In the genomic region with DNA sequence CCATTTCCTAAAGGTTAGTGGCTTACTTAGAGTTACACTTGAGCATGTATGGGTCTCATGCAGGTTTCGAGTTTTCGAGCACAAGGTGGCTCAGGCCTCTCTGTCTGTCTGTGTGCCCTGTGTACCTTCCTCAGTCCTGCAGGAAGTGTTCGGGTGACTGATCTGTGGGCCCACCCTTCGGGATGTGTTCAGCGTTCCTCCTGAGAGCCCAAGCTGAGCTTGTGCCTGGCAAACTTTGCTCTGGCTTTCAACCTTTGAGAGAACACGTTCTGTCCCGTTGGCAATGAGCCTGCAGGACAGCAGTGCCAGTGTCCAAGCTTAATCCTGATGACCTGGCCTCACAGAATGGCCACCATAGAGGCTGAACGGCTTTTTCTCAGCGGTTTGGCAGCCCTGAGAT, we compare ENCODE assay signal across 16 mouse cellular contexts. TPM values are rescaled to one million over a fixed set of nuclear protein-coding genes. Genes with fewer than 3 reads are reported as not detected.
DNase-seq lines count a peak whose midpoint lies in the region; ATAC-seq and TF ChIP-seq lines count a peak whose summit lies in the region.
"Had no signal": no experiment of that assay in that cellular context is flagged by ENCODE, and none has a peak within 500 bp of the region (broad histone marks: within the 10 kb centered on the region; RNA-seq: fewer than 3 reads in every experiment).

No protein-coding gene starts in this region.

- no peak overlapping the region for H3K9ac ChIP-seq in kidney, embryonic 14.5 days (ENCODE audit: low read depth, low read length)
- H3K9ac ChIP-seq in limb, embryonic 12.5 days (replicated peaks), result no peak overlapping the region
- H3K9ac ChIP-seq: embryonic facial prominence, embryonic 12.5 days; limb, embryonic 15.5 days; midbrain, embryonic 15.5 days had no signal

- no peak overlapping the region for H3K4me3 ChIP-seq in cerebellum, adult 2 months (replicated peaks; ENCODE audit: insufficient read depth, low read depth, low read length)
- H3K4me3 ChIP-seq in kidney, embryonic 14.5 days (ENCODE audit: low read length), result no peak overlapping the region
- no peak overlapping the region for H3K4me3 ChIP-seq in limb, embryonic 12.5 days (replicated peaks)
- H3K4me3 ChIP-seq: embryonic facial prominence, embryonic 12.5 days; heart, adult 2 months; limb, embryonic 15.5 days; midbrain, embryonic 15.5 days had no signal

- H3K4me1 ChIP-seq in cerebellum, adult 2 months (ENCODE audit: control insufficient read depth, insufficient read depth, low read length), result peaks cover 36% of the 10 kb centered on the region
- H3K4me1 ChIP-seq in kidney, embryonic 14.5 days (ENCODE audit: control insufficient read depth, insufficient read depth, low read length), result peaks cover 4% of the 10 kb centered on the region
- peaks cover 24% of the 10 kb centered on the region for H3K4me1 ChIP-seq in limb, embryonic 12.5 days (replicated peaks)

- H3K4me2 ChIP-seq in kidney, embryonic 14.5 days (replicated peaks; ENCODE audit: low read depth, low read length), result no peak overlapping the region
- H3K4me2 ChIP-seq in limb, embryonic 12.5 days, result no peak overlapping the region
- H3K4me2 ChIP-seq: embryonic facial prominence, embryonic 12.5 days; limb, embryonic 15.5 days; midbrain, embryonic 15.5 days had no signal

- peak overlapping the region; percentile 92 for H3K27ac ChIP-seq in cerebellum, adult 2 months (ENCODE audit: insufficient read depth, low read length)
- no peak overlapping the region for H3K27ac ChIP-seq in kidney, embryonic 14.5 days (ENCODE audit: low read depth, low read length)
- peak overlapping the region; percentile 73 for H3K27ac ChIP-seq in limb, embryonic 12.5 days
- H3K27ac ChIP-seq: embryonic facial prominence, embryonic 12.5 days; heart, adult 2 months; macrophage; midbrain, embryonic 15.5 days had no signal

- no peaks in the 10 kb centered on the region for H3K27me3 ChIP-seq in cerebellum, adult 2 months (ENCODE audit: control insufficient read depth, insufficient read depth, low read length)
- no peaks in the 10 kb centered on the region for H3K27me3 ChIP-seq in kidney, embryonic 14.5 days (ENCODE audit: control insufficient read depth, insufficient read depth, low read length)
- no peaks in the 10 kb centered on the region for H3K27me3 ChIP-seq in limb, embryonic 12.5 days
- H3K27me3 ChIP-seq: embryonic facial prominence, embryonic 12.5 days; limb, embryonic 15.5 days; midbrain, embryonic 15.5 days had no signal

- H3K9me3 ChIP-seq in kidney, embryonic 14.5 days (ENCODE audit: control insufficient read depth, low read length), result no peaks in the 10 kb centered on the region
- no peaks in the 10 kb centered on the region for H3K9me3 ChIP-seq in limb, embryonic 12.5 days
- H3K9me3 ChIP-seq: embryonic facial prominence, embryonic 12.5 days; limb, embryonic 15.5 days; midbrain, embryonic 15.5 days had no signal

- TF ChIP-seq CTCF in cerebellum, adult 2 months (IDR thresholded peaks at IDR 0.05; ENCODE audit: borderline replicate concordance, insufficient read depth, low read depth, low read length), result no peak

- ATAC-seq in cerebellum, adult (ENCODE audit: insufficient number of reproducible peaks, low FRiP score, low TSS enrichment), result no peak
- ATAC-seq in kidney, embryonic 14.5 days (ENCODE audit: low FRiP score, low TSS enrichment), result no peak
- no peak for ATAC-seq in limb, embryonic 12.5 days (ENCODE audit: insufficient number of reproducible peaks, insufficient read depth, low FRiP score, low TSS enrichment, low read depth)
- ATAC-seq: midbrain, embryonic 15.5 days had no signal

- WGBS in cerebellum, adult 2 months, result 12% methylated on average over 9 of the region's 9 CpGs
- WGBS in kidney, embryonic 14.5 days, result 77% methylated on average over 9 of the region's 9 CpGs
- 81% methylated on average over 9 of the region's 9 CpGs for WGBS in limb, embryonic 12.5 days

- no peak for TF ChIP-seq POLR2A in cerebellum, adult 2 months (IDR thresholded peaks at IDR 0.05; ENCODE audit: borderline replicate concordance, insufficient read depth, low read length)

- no peaks in the 10 kb centered on the region for H3K36me3 ChIP-seq in kidney, embryonic 14.5 days (ENCODE audit: control insufficient read depth, insufficient read depth, low read length)
- H3K36me3 ChIP-seq in limb, embryonic 12.5 days, result no peaks in the 10 kb centered on the region
- H3K36me3 ChIP-seq: embryonic facial prominence, embryonic 12.5 days; limb, embryonic 15.5 days; midbrain, embryonic 15.5 days had no signal

- peak in 1 of 2 experiments; percentile 63 for DNase-seq in cerebellum, adult 2 months
- DNase-seq in kidney, adult 18-20 months, result peak; percentile 69
- peak; percentile 74 to 83 for DNase-seq in kidney, adult 8-10 months
- DNase-seq in heart, postnatal 4 days, result no peak
- no peak for DNase-seq in right cerebral cortex, postnatal 25 days
- DNase-seq: heart, adult 2 months; heart, postnatal 10 days; layer of hippocampus, postnatal 36 days; lung, adult 2 months had no signal

RNA-seq across cellular contexts. Expression of a gene that starts 22.8 kb away (rescaled TPM):
- 26.5 and 34.3 TPM in 2 replicates for polyA plus RNA-seq in cerebellum, adult 2 months (2012; rRNA removed)
- polyA plus RNA-seq in kidney, embryonic 14.5 days (2014; fragmentation: Nextera tagmentation; extraction: Ambion mirVana), result 1.1 and 1.2 TPM in 2 replicates
- 18.3 and 20.6 TPM in 2 replicates for polyA plus RNA-seq in limb, embryonic 12.5 days (2016; fragmentation: Nextera tagmentation; extraction: Ambion mirVana)
- total RNA-seq in heart, postnatal 4 days (2021), result under 1 TPM in 1 of 2 experiments, not detected in 1; 0.16 TPM
- total RNA-seq: heart, adult 2 months had no signal
- polyA plus RNA-seq: heart, adult 2 months; macrophage had no signal

RNA-seq across cellular contexts. Expression of a gene that starts 49.7 kb away (rescaled TPM):
- polyA plus RNA-seq in cerebellum, adult 2 months (2012; rRNA removed), result 33.0 and 33.6 TPM in 2 replicates
- 16.1 and 20.2 TPM in 2 replicates for polyA plus RNA-seq in kidney, embryonic 14.5 days (2014; fragmentation: Nextera tagmentation; extraction: Ambion mirVana)
- 19.3 and 19.7 TPM in 2 replicates for polyA plus RNA-seq in limb, embryonic 12.5 days (2016; fragmentation: Nextera tagmentation; extraction: Ambion mirVana)
- total RNA-seq in heart, postnatal 4 days (2021), result 10 to 100 TPM; 23.8 to 24.9 TPM

Comparison
In these comparisons a context has a peak if more than half of its experiments do, and no peak if none do; other contexts are left out.
1. DNase-seq: peak in kidney, adult 18-20 months (single experiment) and kidney, adult 8-10 months (2 of 2); none in heart, postnatal 4 days (single experiment) and right cerebral cortex, postnatal 25 days (single experiment).